Mouse (Mus musculus): ENCODE data around the gene Trim2.
A peak's percentile ranks its signal among the peaks of the same experiment; 100 is the strongest.

The Trim2 gene

GRCm38 (mm10) chr3:84306777-84307176 is at the start of gene Trim2:
Gene Trim2 (minus strand): TSS chr3:84306877.
- DNase-seq: no peak

DNA sequence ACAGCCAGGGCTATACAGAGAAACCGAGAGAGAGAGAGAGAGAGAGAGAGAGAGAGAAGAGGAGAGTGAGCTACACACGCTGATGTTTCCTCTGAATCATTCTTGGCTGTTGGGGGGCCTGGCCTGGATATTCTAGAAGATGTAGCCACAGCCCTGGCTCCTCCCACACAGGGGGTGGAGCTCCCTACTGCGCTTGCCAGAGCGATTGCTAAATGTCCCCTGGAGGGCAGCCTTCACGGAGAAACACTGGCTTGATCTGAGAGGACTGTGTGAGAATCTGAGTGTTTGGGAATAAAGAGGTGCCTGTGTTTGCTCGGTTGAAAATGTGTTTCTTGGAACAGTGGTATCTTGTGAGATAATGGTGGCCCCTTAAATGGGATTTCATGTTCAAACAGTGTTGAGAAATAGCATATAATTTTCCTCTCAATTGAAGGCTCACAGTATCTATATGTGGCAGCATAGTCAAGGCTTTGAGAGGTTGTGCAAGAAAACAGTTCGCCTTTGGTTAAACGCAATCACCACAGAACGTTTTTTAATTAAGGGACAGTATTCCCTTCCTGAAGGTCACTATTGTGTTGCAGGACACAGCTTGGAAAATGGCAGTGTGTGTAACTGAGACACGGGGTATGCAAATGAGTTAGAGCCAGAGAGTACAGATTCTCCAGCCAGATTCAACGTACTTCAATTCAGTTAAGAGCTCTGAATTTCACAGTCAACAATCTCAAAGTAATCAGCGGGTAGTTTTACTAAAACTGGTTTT is 49.4 kb upstream of the Trim2 start:
- peak in 1 of 2 experiments; percentile 21 for DNase-seq

DNA sequence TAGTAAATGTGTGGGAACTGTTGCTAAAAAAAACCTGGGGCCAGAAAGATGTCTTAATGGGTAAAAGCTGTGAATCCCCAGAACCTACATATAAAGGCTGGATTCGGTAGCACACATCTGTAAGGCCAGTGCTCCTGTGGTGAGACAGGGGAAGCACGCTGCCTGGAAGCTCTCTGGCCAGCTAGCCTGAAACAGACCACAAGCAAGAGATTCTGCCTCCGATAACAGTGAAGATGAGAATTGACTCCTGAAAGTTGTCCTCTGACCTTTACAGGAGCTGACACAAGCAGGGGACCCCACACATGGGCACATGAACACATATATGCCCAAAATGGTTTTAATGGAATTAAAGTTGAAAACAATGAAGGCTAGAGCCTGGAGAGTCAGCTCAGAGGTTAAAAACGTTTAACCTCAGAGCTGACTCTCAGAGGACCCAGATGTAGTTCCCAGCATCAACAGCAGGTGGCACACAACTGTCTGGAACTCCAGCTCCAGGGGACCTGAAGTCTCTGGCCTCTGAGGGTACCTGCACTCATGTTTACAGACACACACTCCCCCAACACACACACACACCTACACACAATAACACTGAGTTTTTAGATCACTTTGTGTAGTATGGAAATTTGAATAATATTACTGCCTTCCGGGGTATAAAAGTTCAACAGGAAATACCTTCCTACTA is 45.8 kb upstream of the Trim2 start:
- peak; percentile 82 to 88 for DNase-seq

- DNase-seq: no peak
These were observed 43.6 kb upstream of the Trim2 start for GRCm38 (mm10) chr3:84350311-84350710.

DNA sequence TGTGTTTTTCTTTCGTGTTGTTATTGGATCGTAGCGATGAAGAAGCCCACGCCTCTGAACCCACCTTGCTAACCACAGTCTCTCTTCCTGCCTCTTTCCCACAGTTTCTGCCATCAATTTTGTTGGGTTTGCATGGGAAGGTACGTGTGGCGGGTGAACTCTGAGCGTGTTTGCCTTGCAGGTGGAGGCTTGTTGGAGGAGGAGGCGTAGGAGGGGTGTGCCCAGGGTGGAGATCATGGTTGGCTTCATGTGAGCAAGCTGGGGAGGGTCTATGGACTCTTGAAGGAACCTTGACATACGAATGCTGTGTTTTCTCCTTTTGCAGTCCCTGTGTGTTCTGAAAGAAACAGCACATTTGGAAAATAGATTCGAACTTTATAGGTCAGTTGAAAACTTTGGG is 43.1 kb upstream of the Trim2 start:
- DNase-seq: no peak

DNA sequence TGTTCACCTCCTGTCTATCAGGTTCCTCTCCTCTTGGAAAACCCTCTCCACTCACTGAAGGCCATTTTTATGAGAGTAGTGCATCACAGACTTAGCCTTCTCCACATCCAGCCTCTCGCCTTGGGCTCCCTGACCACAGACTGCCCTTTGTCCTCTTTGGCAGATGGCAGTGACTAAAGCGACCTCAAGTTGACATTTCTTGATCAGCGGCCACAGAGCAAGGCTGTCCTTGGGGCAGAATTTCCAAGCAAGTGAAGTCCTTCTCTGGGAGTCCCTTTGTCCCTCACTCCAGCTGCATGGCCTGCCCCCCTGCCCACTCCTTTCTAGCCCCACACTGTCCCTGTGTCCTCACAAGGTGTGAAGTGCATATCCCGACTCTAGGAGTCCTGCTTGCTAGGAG is 40.7 kb upstream of the Trim2 start:
- no peak for DNase-seq

DNA sequence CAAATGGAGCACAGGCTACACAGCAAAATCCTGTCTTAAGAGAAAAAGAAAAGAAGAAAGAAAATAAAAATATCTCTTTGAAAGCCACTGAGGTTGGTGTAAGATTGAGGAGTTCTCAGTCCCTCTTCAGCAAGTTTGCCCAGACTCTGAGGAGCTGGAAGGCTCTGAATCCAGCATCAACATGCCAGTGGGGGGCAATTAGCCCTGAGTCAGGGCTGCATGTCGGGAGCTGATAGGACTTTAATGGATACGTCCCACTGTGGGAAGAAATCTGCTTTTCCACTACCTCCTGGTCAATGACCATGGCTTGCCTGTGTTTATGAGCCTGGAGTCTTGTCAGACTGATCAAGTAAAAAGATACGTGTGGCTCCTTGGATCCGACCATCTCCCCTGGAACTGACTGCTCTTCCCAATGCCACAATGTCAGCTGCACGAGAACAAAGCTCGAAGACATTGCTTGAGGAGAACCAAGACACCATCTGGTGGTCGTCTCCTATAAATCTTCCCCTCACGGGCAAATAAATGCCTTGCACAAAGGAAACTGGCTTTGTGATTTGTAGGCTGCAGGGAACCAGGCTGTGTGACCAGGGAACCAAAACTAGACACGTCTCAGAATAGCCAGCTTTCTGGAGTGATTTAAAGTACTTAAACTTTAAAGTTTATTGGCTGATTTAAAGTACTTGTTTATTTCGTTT is 39.9 kb upstream of the Trim2 start:
- peak; percentile 20 to 26 for DNase-seq

GRCm38 (mm10) chr3:84345646-84345980 is 38.9 kb upstream of the Trim2 start:
- peak; percentile 20 to 42 for DNase-seq

- peak; percentile 87 to 90 for DNase-seq
These were observed 38.3 kb upstream of the Trim2 start for GRCm38 (mm10) chr3:84344725-84345645.

GRCm38 (mm10) chr3:84343101-84343500 is 36.4 kb upstream of the Trim2 start:
- DNase-seq: no peak

DNA sequence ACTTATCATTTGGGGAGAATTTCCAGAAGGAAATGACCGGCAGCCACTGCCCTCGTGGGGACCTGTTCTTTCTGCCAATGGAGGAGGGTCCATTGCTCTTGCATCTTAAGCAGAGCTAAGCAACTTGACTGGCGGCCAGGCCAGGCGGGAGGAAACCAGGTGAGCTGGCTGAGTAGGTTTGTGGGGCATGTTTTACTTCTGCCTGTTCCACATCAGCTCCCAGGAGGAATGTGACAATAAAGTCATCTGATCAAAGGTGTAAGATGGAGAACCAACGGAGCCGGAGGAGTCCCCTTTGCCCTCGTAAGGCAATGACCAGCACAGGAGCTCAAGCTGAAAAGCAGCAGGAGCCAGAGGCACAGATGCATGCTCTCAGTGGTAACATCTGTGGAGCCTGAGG is 35.1 kb upstream of the Trim2 start:
- DNase-seq: no peak

DNA sequence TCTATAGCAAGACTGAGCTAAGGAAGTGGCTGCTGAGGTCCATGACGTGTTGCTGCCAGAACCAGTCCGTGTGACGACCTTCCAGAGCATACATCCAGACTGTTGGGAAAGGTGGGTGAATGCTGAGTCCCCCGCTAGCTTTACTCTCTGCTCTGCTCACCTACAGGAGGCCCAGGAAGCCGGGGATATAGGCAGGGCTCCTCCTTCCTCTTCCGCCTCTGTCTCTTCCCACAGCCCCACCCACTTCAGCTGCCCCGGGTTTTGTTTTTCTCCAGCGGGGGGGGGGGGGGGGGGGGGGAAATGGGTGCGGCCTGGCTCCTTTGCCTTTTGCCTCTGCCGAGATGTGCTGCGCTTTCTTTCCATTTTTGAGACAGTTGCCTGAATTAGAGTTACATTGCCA is 30.9 kb upstream of the Trim2 start:
- no peak for DNase-seq

DNA sequence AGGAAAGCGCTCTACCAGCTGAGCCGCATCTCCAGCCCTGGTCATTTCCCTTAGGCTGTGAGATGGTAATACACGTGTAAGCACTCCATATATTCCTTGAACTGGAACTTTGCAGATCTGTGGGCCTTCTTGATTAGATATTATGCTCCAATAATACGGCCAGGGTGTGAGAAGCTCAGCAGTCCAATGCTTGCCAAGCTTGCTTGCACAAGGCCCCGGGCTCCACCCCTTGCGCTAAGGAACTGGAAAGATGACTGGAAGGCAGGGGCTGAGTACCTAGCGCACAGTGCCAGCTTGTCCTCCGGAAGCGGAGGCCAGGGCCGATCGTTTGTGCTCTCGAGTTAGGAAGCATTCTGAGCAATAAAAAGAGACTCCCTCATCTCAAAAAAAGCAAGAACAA is 29.7 kb upstream of the Trim2 start:
- no peak for DNase-seq

- DNase-seq: no peak
These were observed 28.9 kb upstream of the Trim2 start for GRCm38 (mm10) chr3:84335421-84336073.

GRCm38 (mm10) chr3:84334771-84335420 is 28.2 kb upstream of the Trim2 start:
- peak in 1 of 2 experiments; percentile 18 for DNase-seq

- peak; percentile 46 to 74 for DNase-seq
These were observed 27.0 kb upstream of the Trim2 start for GRCm38 (mm10) chr3:84333400-84334349.

DNA sequence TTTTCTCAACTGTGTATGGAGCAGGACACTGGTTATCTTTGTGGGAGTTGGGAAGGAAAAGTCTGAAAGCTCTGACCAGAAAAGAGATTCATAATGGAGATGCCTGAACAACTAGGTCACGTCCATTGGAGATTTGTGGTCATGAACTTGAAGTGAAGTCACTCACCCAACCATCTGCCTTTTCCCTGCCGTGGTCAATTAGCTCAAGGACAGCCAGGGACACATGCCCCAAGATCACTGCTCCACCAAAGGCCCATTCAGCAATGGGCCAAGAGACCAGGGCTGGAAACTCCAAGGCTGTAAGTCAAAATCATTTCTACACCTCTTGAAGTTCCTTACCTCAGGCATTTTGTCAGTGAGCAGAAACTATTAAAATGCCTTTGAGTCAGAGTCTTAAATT is 23.5 kb upstream of the Trim2 start:
- no peak for DNase-seq

DNA sequence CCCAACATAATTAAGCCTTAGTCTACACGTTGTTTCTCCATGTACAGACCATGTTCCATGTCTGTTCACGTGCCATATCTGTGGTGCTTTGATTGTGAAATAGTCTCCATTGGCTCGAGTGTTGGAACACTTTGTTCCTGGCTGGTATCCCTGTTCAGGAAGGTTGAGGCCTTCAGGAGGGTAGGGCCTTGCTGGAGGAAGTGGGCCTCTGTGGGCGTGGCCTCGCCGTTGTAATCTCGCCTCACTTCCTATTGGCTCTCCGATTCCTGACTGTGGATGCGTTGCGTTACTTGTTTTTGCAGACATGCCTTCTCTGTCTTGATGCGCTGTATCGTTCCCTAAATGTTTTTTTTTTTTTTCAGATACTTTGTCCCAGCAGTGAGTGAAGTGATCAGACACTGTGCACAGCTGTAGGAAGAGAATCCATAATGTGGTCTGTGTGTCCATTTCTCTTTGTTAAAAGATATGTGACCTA is 18.3 kb upstream of the Trim2 start:
- no peak for DNase-seq

- no peak for DNase-seq
These were observed 17.8 kb upstream of the Trim2 start for GRCm38 (mm10) chr3:84324478-84324877.

DNA sequence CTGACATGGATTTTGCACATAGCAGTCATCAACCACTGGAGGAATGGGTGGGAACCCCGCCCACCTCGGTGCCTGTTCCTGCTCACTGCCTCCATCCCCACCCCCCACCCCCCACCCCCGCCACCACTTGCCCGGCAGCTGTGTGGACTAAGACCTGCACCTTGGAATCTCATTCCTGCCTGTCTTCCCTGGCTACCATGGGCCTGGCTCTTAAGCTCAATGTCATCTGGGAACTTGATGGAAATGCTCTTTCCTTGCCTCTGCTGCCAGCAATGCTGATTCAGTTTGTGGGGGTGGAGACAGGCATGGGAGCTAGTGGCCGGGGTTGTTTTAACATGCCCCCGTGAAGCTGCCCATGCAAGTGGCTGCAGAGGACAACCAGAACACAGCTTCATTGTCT is 17.3 kb upstream of the Trim2 start:
- DNase-seq: no peak

Data from cerebellum, postnatal 14 days (tissue).